Mouse (Mus musculus): ENCODE measurements at regions not wholly inside any gene's neighbourhood (a gene's known extent, or its start where the extent isn't known, plus 50 kb on each side); places are given as distances from the start of the nearest gene placed in this dataset.

DNA sequence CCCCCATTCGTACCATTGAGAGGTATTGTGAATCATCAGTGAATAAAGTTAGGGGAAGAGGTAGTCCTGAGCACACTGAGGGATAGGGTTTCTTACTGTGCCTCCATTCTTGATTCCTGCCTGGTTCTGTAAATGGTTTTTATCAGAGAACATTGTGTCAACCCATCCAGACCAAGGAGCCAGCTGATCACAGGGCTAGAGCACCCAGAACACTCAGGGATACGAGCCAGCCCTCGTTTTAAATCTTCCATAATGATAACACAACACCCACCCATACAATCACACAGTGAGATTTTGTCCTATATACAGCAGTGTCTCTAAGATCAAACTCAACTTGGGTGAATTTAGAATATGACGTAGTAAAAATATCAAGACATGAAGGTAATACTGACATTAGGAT lies 424.7 kb upstream of the BB014433 start:
- TF ChIP-seq CTCF (IDR thresholded peaks at IDR 0.05; ENCODE audit: borderline replicate concordance, insufficient read depth, low read length) (no peak), POLR2A (IDR thresholded peaks at IDR 0.05; ENCODE audit: low read depth, low read length) (no peak)
